Mouse (Mus musculus) bone marrow macrophage, adult 2 months (primary cell): Measurements from ENCODE around the gene Setd3.

Experiments
- CTCF ChIP-seq: IDR thresholded peaks from 2 replicates; pipeline ENCODE4 v1.5.1; 2012; ENCODE audit warnings: low read depth, mild to moderate bottlenecking, low read length, moderate library complexity
- POLR2A ChIP-seq: IDR thresholded peaks from 2 replicates; pipeline ENCODE4 v1.6.1; 2012; ENCODE audit warnings: mild to moderate bottlenecking, low read depth, low read length, borderline replicate concordance

GRCm38 (mm10) chr12:108221712-108222111 is 42.6 kb upstream of the Setd3 start:
- TF ChIP-seq CTCF (no peak), POLR2A (no peak)
